Mouse (Mus musculus) hindbrain, embryonic 16.5 days (tissue): ENCODE results near the gene Fkbp1b. TPM values are rescaled to one million over a fixed set of nuclear protein-coding genes. Genes with fewer than 3 reads are reported as not detected.

Source experiments
- ATAC-seq: fragments of 200-750 bp; cut with Nextera tagmentation; 2 replicates; pipeline ENCODE4 v1.8.0; 2017; ENCODE audit warnings: moderate TSS enrichment, moderate library complexity
- H3K27ac ChIP-seq: fragments of 300-500 bp; sonication (generic); 2 replicates; pipeline ENCODE4 v1.5.1; 2014; ENCODE audit warnings: low read depth, mild to moderate bottlenecking, control low read depth, low read length, moderate library complexity
- H3K27me3 ChIP-seq: fragments of 300-500 bp; sonication (generic); replicated peaks from 2 replicates; pipeline ENCODE4 v1.6.1; 2014; ENCODE audit warnings: low read length; ENCODE audit not compliant: control insufficient read depth, insufficient read depth
- H3K36me3 ChIP-seq: fragments of 300-500 bp; sonication (generic); 2 replicates; pipeline ENCODE4 v1.6.1; 2014; ENCODE audit warnings: mild to moderate bottlenecking, low read length, moderate library complexity, mixed read lengths; ENCODE audit not compliant: control insufficient read depth, insufficient read depth
- H3K4me1 ChIP-seq: fragments of 300-500 bp; sonication (generic); 2 replicates; pipeline ENCODE4 v1.6.1; 2014; ENCODE audit warnings: low read depth, low read length; ENCODE audit not compliant: control insufficient read depth, insufficient read depth
- H3K4me2 ChIP-seq: fragments of 300-500 bp; sonication (generic); 2 replicates; pipeline ENCODE4 v1.6.1; 2014; ENCODE audit warnings: mild to moderate bottlenecking, low read length, control low read depth, moderate library complexity
- H3K4me3 ChIP-seq: fragments of 300-500 bp; sonication (generic); 2 replicates; pipeline ENCODE4 v1.5.1; 2014; ENCODE audit warnings: mild to moderate bottlenecking, low read length, control low read depth, moderate library complexity
- H3K9ac ChIP-seq: fragments of 300-500 bp; sonication (generic); 2 replicates; pipeline ENCODE4 v1.6.1; 2014; ENCODE audit warnings: low read depth, mild to moderate bottlenecking, control low read depth, low read length, moderate library complexity
- H3K9me3 ChIP-seq: fragments of 300-500 bp; sonication (generic); 2 replicates; pipeline ENCODE4 v1.6.1; 2014; ENCODE audit warnings: mild to moderate bottlenecking, low read length, moderate library complexity; ENCODE audit not compliant: control insufficient read depth
- WGBS: fragments of 180-500 bp; shearing (Covaris S2); extraction: QIAGEN DNeasy Blood & Tissue Kit; methylation state at CpG from one replicate; pipeline ENCODE4 v1.1.7; 2014; 5-methylcytosine and 5-hydroxymethylcytosine counted together
- polyA plus RNA-seq: library from polyadenylated mRNA; unstranded; fragments of >200 nt; fragmentation: Nextera tagmentation; extraction: Ambion mirVana; gene quantifications from 2 replicates; pipeline ENCODE4 v1.2.1, GENCODE M21; 2015

Gene Fkbp1b
- polyA plus RNA-seq, 1 experiment from 2014 or later = 80.0 TPM

GRCm38 (mm10) chr12:4875623-4876022, 34.2 kb upstream of the Fkbp1b start:
- WGBS = 92% methylated on average over 8 of the region's 8 CpGs
- no peak for ATAC-seq
- Histone ChIP-seq H3K4me2 (no peak overlapping the region), H3K27me3 (no peaks in the 10 kb centered on the region), H3K4me1 (peaks cover 10% of the 10 kb centered on the region), H3K36me3 (peaks cover 8% of the 10 kb centered on the region), H3K27ac (no peak overlapping the region), H3K9ac (no peak overlapping the region), H3K4me3 (no peak overlapping the region), H3K9me3 (no peaks in the 10 kb centered on the region; the same call in 1 of the 2 replicates)

- Histone ChIP-seq H3K4me1 (peaks cover 10% of the 10 kb centered on the region), H3K27ac (no peak within 1 kb of the TSS), H3K27me3 (no peaks in the 10 kb centered on the region), H3K9me3 (no peaks in the 10 kb centered on the region; the same call in 1 of the 2 replicates), H3K4me3 (peak within 1 kb of the TSS; percentile 42), H3K4me2 (peak within 1 kb of the TSS; percentile 84), H3K36me3 (peaks cover 2% of the 10 kb centered on the region), H3K9ac (peak within 1 kb of the TSS; percentile 60)
- ATAC-seq = peak; percentile 87
- 4% methylated on average over 22 of the region's 24 CpGs for WGBS
Observed at GRCm38 (mm10) chr12:4874161-4874927, 33.0 kb upstream of the Fkbp1b start, which contains the start of gene Mfsd2b. TSS of gene Mfsd2b (minus strand) at chr12:4874359.

GRCm38 (mm10) chr12:4873531-4873930, 32.1 kb upstream of the Fkbp1b start:
- Histone ChIP-seq H3K27ac (no peak overlapping the region), H3K4me3 (peak overlapping the region; percentile 42; the same call in 1 of the 2 replicates), H3K27me3 (no peaks in the 10 kb centered on the region), H3K9ac (peak overlapping the region; percentile 60; the same call in 1 of the 2 replicates), H3K36me3 (no peaks in the 10 kb centered on the region), H3K4me2 (peak overlapping the region; percentile 84), H3K4me1 (peaks cover 10% of the 10 kb centered on the region), H3K9me3 (no peaks in the 10 kb centered on the region)
- ATAC-seq = peak; percentile 12; the same call in 1 of the 2 replicates
- WGBS = 83% methylated on average over 6 of the region's 6 CpGs

GRCm38 (mm10) chr12:4872983-4873477, 31.6 kb upstream of the Fkbp1b start:
- WGBS = 84% methylated on average over 5 of the region's 5 CpGs
- Histone ChIP-seq H3K4me1 (peaks cover 10% of the 10 kb centered on the region), H3K36me3 (no peaks in the 10 kb centered on the region), H3K9me3 (no peaks in the 10 kb centered on the region), H3K27ac (no peak overlapping the region), H3K4me2 (no peak overlapping the region), H3K27me3 (no peaks in the 10 kb centered on the region), H3K9ac (no peak overlapping the region), H3K4me3 (no peak overlapping the region)
- ATAC-seq = no peak

- Histone ChIP-seq H3K4me1 (peaks cover 10% of the 10 kb centered on the region), H3K9me3 (no peaks in the 10 kb centered on the region), H3K27me3 (no peaks in the 10 kb centered on the region), H3K36me3 (no peaks in the 10 kb centered on the region), H3K27ac (no peak overlapping the region), H3K4me2 (no peak overlapping the region), H3K9ac (no peak overlapping the region), H3K4me3 (no peak overlapping the region)
- WGBS = 62% methylated on average over 4 of the region's 4 CpGs
- no peak for ATAC-seq
Observed at GRCm38 (mm10) chr12:4872273-4872672, 30.9 kb upstream of the Fkbp1b start.

- Histone ChIP-seq H3K4me1 (peaks cover 10% of the 10 kb centered on the region), H3K36me3 (no peaks in the 10 kb centered on the region), H3K9ac (no peak overlapping the region), H3K4me3 (no peak overlapping the region), H3K27ac (no peak overlapping the region), H3K9me3 (no peaks in the 10 kb centered on the region), H3K4me2 (no peak overlapping the region), H3K27me3 (no peaks in the 10 kb centered on the region)
- 90% methylated on average over 5 of the region's 5 CpGs for WGBS
- ATAC-seq = no peak
Observed at GRCm38 (mm10) chr12:4871260-4871659, 29.9 kb upstream of the Fkbp1b start.

- Histone ChIP-seq H3K4me1 (peaks cover 3% of the 10 kb centered on the region), H3K4me2 (no peak overlapping the region), H3K27ac (no peak overlapping the region), H3K27me3 (no peaks in the 10 kb centered on the region), H3K36me3 (no peaks in the 10 kb centered on the region), H3K4me3 (no peak overlapping the region), H3K9ac (no peak overlapping the region), H3K9me3 (no peaks in the 10 kb centered on the region)
- WGBS = 78% methylated on average over 8 of the region's 8 CpGs
- ATAC-seq = no peak
Observed at GRCm38 (mm10) chr12:4868924-4869323, 27.5 kb upstream of the Fkbp1b start.

GRCm38 (mm10) chr12:4864338-4864690, 22.9 kb upstream of the Fkbp1b start:
- Histone ChIP-seq H3K4me2 (no peak overlapping the region), H3K4me1 (no peaks in the 10 kb centered on the region; the same call in 1 of the 2 replicates), H3K27ac (no peak overlapping the region), H3K4me3 (no peak overlapping the region), H3K9ac (no peak overlapping the region), H3K27me3 (no peaks in the 10 kb centered on the region), H3K9me3 (no peaks in the 10 kb centered on the region), H3K36me3 (no peaks in the 10 kb centered on the region)
- ATAC-seq = 0 out of 2 replicates have a peak, but pooled peaks have one; percentile 11
- WGBS = 63% methylated on average over 4 of the region's 4 CpGs

GRCm38 (mm10) chr12:4863654-4864337, 22.4 kb upstream of the Fkbp1b start:
- no peak overlapping the region for H3K4me3 ChIP-seq
- H3K4me1 ChIP-seq = no peaks in the 10 kb centered on the region; the same call in 1 of the 2 replicates
- no peaks in the 10 kb centered on the region for H3K27me3 ChIP-seq
- 0 out of 2 replicates have a peak, but pooled peaks have one; percentile 7 for ATAC-seq
- H3K36me3 ChIP-seq = no peaks in the 10 kb centered on the region
- 56% methylated on average over 4 of the region's 4 CpGs for WGBS
- H3K27ac ChIP-seq = no peak overlapping the region
- H3K9ac ChIP-seq = no peak overlapping the region
- H3K4me2 ChIP-seq = no peak overlapping the region
- no peaks in the 10 kb centered on the region for H3K9me3 ChIP-seq
